Mouse (Mus musculus) inflammation-experienced regulatory T-cells, adult 16 weeks (primary cell): Measurements from ENCODE around the gene Map3k20. TPM values are rescaled to one million over a fixed set of nuclear protein-coding genes. Genes with fewer than 3 reads are reported as not detected.

Experiments
- polyA plus RNA-seq: library from polyadenylated mRNA; unstranded; fragments of 100-300 nt; shearing (Covaris generic); gene quantifications from one replicate; pipeline ENCODE4 v1.2.1, GENCODE M21; 2017

Gene Map3k20
- 0.40 TPM for polyA plus RNA-seq

GRCm38 (mm10) chr2:72285256-72285887, at the start of gene Map3k20:
TSS of gene Map3k20 (plus strand) at chr2:72285637.

DNA sequence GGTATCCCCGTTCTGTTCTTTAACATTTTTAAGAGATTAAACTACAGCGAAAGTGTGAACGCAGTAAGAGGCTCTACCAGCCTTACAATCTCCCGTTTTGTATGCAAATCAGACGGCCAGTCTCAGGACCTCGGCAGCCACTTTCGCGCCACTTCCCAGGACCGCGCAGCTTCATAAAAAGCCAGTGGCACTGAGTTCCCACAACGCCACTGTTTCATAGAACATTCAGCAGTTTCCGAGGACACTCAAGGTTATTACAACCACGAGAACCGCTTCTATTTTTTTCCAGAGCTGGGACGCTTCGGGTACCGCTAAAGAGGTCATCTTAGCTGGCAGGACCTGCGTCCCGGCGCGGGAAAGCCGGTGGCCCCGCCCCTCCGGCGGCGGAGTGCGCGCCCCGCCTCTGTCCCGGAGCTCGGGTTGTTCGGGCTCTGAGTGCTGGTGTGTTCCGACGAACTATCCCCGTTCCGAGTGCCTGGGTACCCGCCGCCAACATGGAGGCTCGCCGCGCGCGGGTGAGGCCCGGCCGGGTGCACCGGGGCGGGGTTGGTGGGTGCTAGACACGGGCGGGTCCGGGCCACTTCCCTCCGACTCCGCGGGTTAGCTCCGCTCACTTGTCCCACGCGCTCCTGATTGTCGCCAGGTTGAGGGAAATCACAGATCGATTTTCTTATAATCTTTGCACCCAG, 190.5 kb downstream of the Map3k20 start, which contains the start of gene Cdca7:
TSS of gene Cdca7 (plus strand) at position 363 of the 689 bp plus-strand sequence.

Other genes with a start within 250 kb of the Map3k20 start
- 45.8 TPM for gene Cdca7, start 190.5 kb downstream of the Map3k20 start, polyA plus RNA-seq